Mouse (Mus musculus): ENCODE measurements around the gene AC109138.7. TPM values are rescaled to one million over a fixed set of nuclear protein-coding genes. Genes with fewer than 3 reads are reported as not detected.
A peak's percentile ranks its signal among the peaks of the same experiment; 100 is the strongest.

Gene AC109138.7
- polyA plus RNA-seq, 1 experiment from 2014 or later, result not detected

- Histone ChIP-seq H3K4me3 (ENCODE audit: low read depth, low read length) (no peak within 1 kb of the TSS), H3K4me2 (ENCODE audit: low read depth, low read length, severe bottlenecking) (peak within 1 kb of the TSS; percentile 36), H3K27me3 (ENCODE audit: control insufficient read depth, insufficient read depth, low read length) (no peaks in the 10 kb centered on the region), H3K9ac (ENCODE audit: low read length) (peak within 1 kb of the TSS; percentile 52), H3K4me1 (replicated peaks; ENCODE audit: control insufficient read depth, insufficient read depth, low read length) (peaks cover 9% of the 10 kb centered on the region; the same call in 1 of the 2 replicates), H3K27ac (ENCODE audit: low read depth, low read length) (no peak within 1 kb of the TSS), H3K9me3 (ENCODE audit: control insufficient read depth, low read length) (no peaks in the 10 kb centered on the region), H3K36me3 (ENCODE audit: control insufficient read depth, insufficient read depth, low read length) (no peaks in the 10 kb centered on the region)
- WGBS, result 4% methylated on average over 11 of the region's 11 CpGs
- ATAC-seq (replicated peaks; ENCODE audit: low FRiP score), result 0 out of 2 replicates have a peak, but pooled peaks have one; percentile 39
- no peak for DNase-seq (ENCODE audit: low spot score)
Measured at GRCm38 (mm10) chr19:4175368-4175947, 38.7 kb upstream of the AC109138.7 start, which contains the start of gene Carns1. Gene Carns1 (minus strand): TSS chr19:4175479.

- Histone ChIP-seq H3K4me1 (replicated peaks; ENCODE audit: control insufficient read depth, insufficient read depth, low read length) (peaks cover 6% of the 10 kb centered on the region; the same call in 1 of the 2 replicates), H3K9me3 (ENCODE audit: control insufficient read depth, low read length) (no peaks in the 10 kb centered on the region), H3K9ac (ENCODE audit: low read length) (no peak overlapping the region), H3K27me3 (ENCODE audit: control insufficient read depth, insufficient read depth, low read length) (no peaks in the 10 kb centered on the region), H3K36me3 (ENCODE audit: control insufficient read depth, insufficient read depth, low read length) (no peaks in the 10 kb centered on the region), H3K27ac (ENCODE audit: low read depth, low read length) (no peak overlapping the region), H3K4me2 (ENCODE audit: low read depth, low read length, severe bottlenecking) (no peak overlapping the region), H3K4me3 (ENCODE audit: low read depth, low read length) (no peak overlapping the region)
- ATAC-seq (replicated peaks; ENCODE audit: low FRiP score), result no peak
- no peak for DNase-seq (ENCODE audit: low spot score)
- 90% methylated on average over 7 of the region's 7 CpGs for WGBS
Measured at GRCm38 (mm10) chr19:4180411-4180810, 33.7 kb upstream of the AC109138.7 start.

DNA sequence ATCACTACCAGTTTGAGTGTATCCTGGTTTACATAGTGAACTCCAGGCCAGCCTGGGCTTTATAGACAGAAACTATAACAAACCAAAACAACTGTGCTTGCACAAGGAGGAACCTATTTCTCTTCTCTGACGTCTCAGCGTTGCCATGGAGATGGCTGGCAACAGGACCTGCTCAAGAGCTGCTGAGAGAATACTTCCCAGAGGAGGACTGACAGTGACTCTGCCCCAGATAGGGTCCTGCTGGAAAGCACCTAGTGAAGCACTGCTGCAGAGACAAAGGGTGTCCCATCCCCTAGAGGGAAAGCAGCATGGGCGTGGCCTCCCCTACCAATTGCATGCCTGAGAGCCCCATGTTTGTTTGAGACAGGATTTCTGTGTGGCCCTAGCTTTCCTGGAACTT is 32.3 kb upstream of the AC109138.7 start:
- H3K27ac ChIP-seq (ENCODE audit: low read depth, low read length), result no peak overlapping the region

DNA sequence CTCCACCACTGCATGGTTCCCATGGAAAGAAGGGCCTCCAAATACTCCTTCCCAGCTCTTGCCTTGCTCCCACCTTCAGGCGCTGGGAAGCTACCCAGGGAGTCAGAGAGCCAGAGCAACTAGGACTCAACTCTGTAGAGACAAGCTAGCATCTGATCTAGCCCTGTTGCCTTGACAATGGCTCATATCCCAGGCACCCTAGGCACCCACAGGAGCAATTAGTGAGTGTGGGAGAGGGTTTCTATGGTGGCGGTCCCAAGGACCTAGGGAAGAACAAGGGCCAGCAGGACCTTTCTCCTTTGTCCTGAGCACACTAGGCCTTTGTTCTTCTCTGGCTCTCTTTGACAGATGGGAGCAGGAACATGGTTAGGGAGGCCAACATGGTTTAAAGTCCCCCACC is 30.5 kb upstream of the AC109138.7 start:
- H3K9me3 ChIP-seq (ENCODE audit: control insufficient read depth, low read length), result no peaks in the 10 kb centered on the region
- no peak overlapping the region for H3K4me2 ChIP-seq (ENCODE audit: low read depth, low read length, severe bottlenecking)
- no peaks in the 10 kb centered on the region for H3K4me1 ChIP-seq (replicated peaks; ENCODE audit: control insufficient read depth, insufficient read depth, low read length)
- no peak overlapping the region for H3K9ac ChIP-seq (ENCODE audit: low read length)
- WGBS, result 74% methylated on average over 2 of the region's 2 CpGs
- no peak overlapping the region for H3K4me3 ChIP-seq (ENCODE audit: low read depth, low read length)
- DNase-seq (ENCODE audit: low spot score), result no peak
- no peak for ATAC-seq (replicated peaks; ENCODE audit: low FRiP score)
- H3K27me3 ChIP-seq (ENCODE audit: control insufficient read depth, insufficient read depth, low read length), result no peaks in the 10 kb centered on the region
- no peaks in the 10 kb centered on the region for H3K36me3 ChIP-seq (ENCODE audit: control insufficient read depth, insufficient read depth, low read length)
- no peak overlapping the region for H3K27ac ChIP-seq (ENCODE audit: low read depth, low read length)

More for the DNA sequence above, 32.3 kb upstream of the AC109138.7 start:
- Histone ChIP-seq H3K4me2 (ENCODE audit: low read depth, low read length, severe bottlenecking) (no peak overlapping the region), H3K9ac (ENCODE audit: low read length) (no peak overlapping the region), H3K9me3 (ENCODE audit: control insufficient read depth, low read length) (no peaks in the 10 kb centered on the region), H3K27me3 (ENCODE audit: control insufficient read depth, insufficient read depth, low read length) (no peaks in the 10 kb centered on the region), H3K4me1 (replicated peaks; ENCODE audit: control insufficient read depth, insufficient read depth, low read length) (no peaks in the 10 kb centered on the region), H3K4me3 (ENCODE audit: low read depth, low read length) (no peak overlapping the region), H3K36me3 (ENCODE audit: control insufficient read depth, insufficient read depth, low read length) (no peaks in the 10 kb centered on the region)
- no peak for ATAC-seq (replicated peaks; ENCODE audit: low FRiP score)
- DNase-seq (ENCODE audit: low spot score), result no peak
- 43% methylated on average over 3 of the region's 3 CpGs for WGBS

DNA sequence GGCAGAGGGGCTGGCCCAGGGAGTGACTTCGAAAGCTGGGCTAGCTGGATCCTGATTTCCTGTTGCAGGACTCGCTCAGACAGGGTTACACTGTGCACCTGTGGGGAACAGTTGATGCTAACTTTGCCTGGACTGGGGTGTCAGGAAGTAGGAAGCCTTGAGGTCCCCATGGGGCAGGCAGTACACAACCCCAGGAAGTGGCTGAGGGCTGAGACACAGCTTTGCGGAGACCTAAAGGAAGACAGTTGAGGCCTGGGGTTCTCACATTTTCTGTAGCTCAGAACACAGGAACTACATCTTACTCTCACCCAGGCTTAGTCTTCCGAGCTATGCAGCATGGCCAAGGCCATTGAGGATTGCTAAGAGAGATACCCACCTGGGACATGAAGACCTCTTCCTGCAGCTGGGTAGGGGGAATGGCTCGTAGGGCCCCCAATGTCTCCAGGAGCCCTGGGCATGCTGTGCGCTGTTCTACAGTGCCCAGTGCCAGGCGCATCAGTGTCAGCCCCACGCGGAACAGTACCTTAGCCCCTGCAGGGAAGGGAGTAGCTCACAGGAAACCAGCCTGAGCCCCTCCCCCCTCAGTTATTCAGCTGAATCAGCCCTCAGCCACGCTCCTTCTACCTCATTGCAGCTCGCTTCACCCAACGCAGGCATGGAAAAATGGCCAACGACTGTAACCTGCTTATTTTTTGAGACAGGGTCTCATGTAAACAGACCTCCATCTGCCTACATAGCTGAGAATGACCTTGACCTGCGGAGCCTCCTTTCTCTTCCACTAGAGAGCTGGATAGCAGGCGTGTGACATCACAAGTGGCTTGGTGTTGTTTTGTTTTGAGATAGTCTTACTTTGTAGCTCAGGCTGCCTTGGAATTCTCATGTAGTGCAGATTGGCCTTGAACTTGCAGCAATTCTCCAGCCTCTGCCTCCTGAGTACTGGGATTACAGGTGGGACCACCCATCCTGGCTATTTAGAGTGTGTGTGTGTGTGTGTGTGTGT is 28.9 kb upstream of the AC109138.7 start:
- Histone ChIP-seq H3K9ac (ENCODE audit: low read length) (no peak overlapping the region), H3K4me1 (replicated peaks; ENCODE audit: control insufficient read depth, insufficient read depth, low read length) (no peaks in the 10 kb centered on the region), H3K4me3 (ENCODE audit: low read depth, low read length) (no peak overlapping the region), H3K4me2 (ENCODE audit: low read depth, low read length, severe bottlenecking) (no peak overlapping the region), H3K9me3 (ENCODE audit: control insufficient read depth, low read length) (no peaks in the 10 kb centered on the region), H3K36me3 (ENCODE audit: control insufficient read depth, insufficient read depth, low read length) (no peaks in the 10 kb centered on the region), H3K27me3 (ENCODE audit: control insufficient read depth, insufficient read depth, low read length) (no peaks in the 10 kb centered on the region), H3K27ac (ENCODE audit: low read depth, low read length) (no peak overlapping the region)
- 64% methylated on average over 15 of the region's 15 CpGs for WGBS
- ATAC-seq (replicated peaks; ENCODE audit: low FRiP score) (no peak), DNase-seq (ENCODE audit: low spot score) (no peak)

- Histone ChIP-seq H3K27ac (ENCODE audit: low read depth, low read length) (no peak overlapping the region), H3K36me3 (ENCODE audit: control insufficient read depth, insufficient read depth, low read length) (no peaks in the 10 kb centered on the region), H3K4me3 (ENCODE audit: low read depth, low read length) (no peak overlapping the region), H3K27me3 (ENCODE audit: control insufficient read depth, insufficient read depth, low read length) (no peaks in the 10 kb centered on the region), H3K9ac (ENCODE audit: low read length) (no peak overlapping the region), H3K4me1 (replicated peaks; ENCODE audit: control insufficient read depth, insufficient read depth, low read length) (0 out of 2 replicates have a peak, but pooled peaks cover 2% of the 10 kb centered on the region), H3K4me2 (ENCODE audit: low read depth, low read length, severe bottlenecking) (no peak overlapping the region), H3K9me3 (ENCODE audit: control insufficient read depth, low read length) (no peaks in the 10 kb centered on the region)
- no peak for DNase-seq (ENCODE audit: low spot score)
- no peak for ATAC-seq (replicated peaks; ENCODE audit: low FRiP score)
- WGBS, result 74% methylated on average over 3 of the region's 3 CpGs
Measured at GRCm38 (mm10) chr19:4187303-4187702, 26.9 kb upstream of the AC109138.7 start.

- Histone ChIP-seq H3K9ac (ENCODE audit: low read length) (no peak overlapping the region), H3K4me3 (ENCODE audit: low read depth, low read length) (no peak overlapping the region), H3K9me3 (ENCODE audit: control insufficient read depth, low read length) (no peaks in the 10 kb centered on the region), H3K27ac (ENCODE audit: low read depth, low read length) (no peak overlapping the region), H3K36me3 (ENCODE audit: control insufficient read depth, insufficient read depth, low read length) (peaks cover 2% of the 10 kb centered on the region; the same call in 1 of the 2 replicates), H3K4me1 (replicated peaks; ENCODE audit: control insufficient read depth, insufficient read depth, low read length) (peaks cover 10% of the 10 kb centered on the region), H3K27me3 (ENCODE audit: control insufficient read depth, insufficient read depth, low read length) (no peaks in the 10 kb centered on the region), H3K4me2 (ENCODE audit: low read depth, low read length, severe bottlenecking) (no peak overlapping the region)
- ATAC-seq (replicated peaks; ENCODE audit: low FRiP score) (no peak), DNase-seq (ENCODE audit: low spot score) (no peak)
- 82% methylated on average over 12 of the region's 12 CpGs for WGBS
Measured at GRCm38 (mm10) chr19:4189051-4189620, 25.0 kb upstream of the AC109138.7 start.

DNA sequence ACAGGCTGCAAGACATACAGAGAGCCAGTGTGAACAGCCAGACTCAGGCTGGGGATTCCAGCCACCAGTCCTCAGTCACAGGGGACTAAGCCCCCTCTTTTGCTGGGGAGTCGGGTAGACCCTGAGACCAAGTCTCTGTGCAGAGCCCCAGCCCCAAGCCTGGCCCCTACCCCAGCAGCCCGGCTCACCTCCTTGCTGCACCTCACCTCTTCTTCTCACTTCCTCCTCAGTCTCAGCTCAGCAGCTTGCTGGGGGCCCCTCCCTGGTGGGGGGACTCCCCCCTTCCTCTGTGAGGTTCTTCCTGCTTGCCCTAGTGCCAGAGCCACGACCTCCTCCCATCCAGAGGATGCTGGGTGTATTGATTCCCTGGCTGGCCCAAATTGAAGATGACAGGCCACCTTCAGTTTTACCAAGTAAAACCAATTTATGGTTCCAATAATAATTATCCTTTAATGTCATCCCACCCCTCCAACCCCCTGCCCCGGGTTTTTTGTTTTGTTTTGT is 23.3 kb upstream of the AC109138.7 start, which contains the start of gene Tbc1d10c:
Tbc1d10c (minus strand) TSS at position 454 of the 504 bp plus-strand sequence.
- no peaks in the 10 kb centered on the region for H3K9me3 ChIP-seq (ENCODE audit: control insufficient read depth, low read length)
- DNase-seq (ENCODE audit: low spot score) (no peak), ATAC-seq (replicated peaks; ENCODE audit: low FRiP score) (no peak)
- no peaks in the 10 kb centered on the region for H3K27me3 ChIP-seq (ENCODE audit: control insufficient read depth, insufficient read depth, low read length)
- peaks cover 14% of the 10 kb centered on the region for H3K36me3 ChIP-seq (ENCODE audit: control insufficient read depth, insufficient read depth, low read length)
- WGBS, result 70% methylated on average over 4 of the region's 4 CpGs
- peak within 1 kb of the TSS; percentile 93 for H3K4me2 ChIP-seq (ENCODE audit: low read depth, low read length, severe bottlenecking)
- H3K4me3 ChIP-seq (ENCODE audit: low read depth, low read length), result peak within 1 kb of the TSS; percentile 89
- H3K4me1 ChIP-seq (replicated peaks; ENCODE audit: control insufficient read depth, insufficient read depth, low read length), result peaks cover 10% of the 10 kb centered on the region
- peak within 1 kb of the TSS; percentile 97 for H3K9ac ChIP-seq (ENCODE audit: low read length)
- H3K27ac ChIP-seq (ENCODE audit: low read depth, low read length), result peak within 1 kb of the TSS; percentile 71

All from forebrain, embryonic 11.5 days (tissue).